Mouse (Mus musculus): ENCODE results near the gene Olfr480. TPM values are rescaled to one million over a fixed set of nuclear protein-coding genes. Genes with fewer than 3 reads are reported as not detected.

Olfr480 gene
- polyA plus RNA-seq (2012; rRNA removed), result not detected in 2 replicates

GRCm38 (mm10) chr7:108067246-108067645 is at the start of gene Olfr480:
Olfr480 (minus strand) TSS chr7:108067346.

GRCm38 (mm10) chr7:108100549-108100948 is 33.4 kb upstream of the Olfr480 start, which contains the start of gene Olfr483:
Olfr483 (plus strand) TSS chr7:108100849.

GRCm38 (mm10) chr7:108097486-108097885 is 30.3 kb upstream of the Olfr480 start, which contains the start of gene Olfr482:
Olfr482 (minus strand) TSS chr7:108097586.

GRCm38 (mm10) chr7:108079555-108079954 is 12.4 kb upstream of the Olfr480 start, which contains the start of gene Olfr481:
Olfr481 (plus strand) TSS chr7:108079855.

GRCm38 (mm10) chr7:108050393-108050792 is 16.8 kb downstream of the Olfr480 start, which contains the start of gene Olfr479:
Olfr479 (plus strand) TSS chr7:108050693.

GRCm38 (mm10) chr7:108033889-108034288 is 33.3 kb downstream of the Olfr480 start, which contains the start of gene Olfr478:
Olfr478 (minus strand) TSS chr7:108033989.

Other genes with a start within 250 kb of the Olfr480 start
- gene Olfr469, start 241.8 kb downstream of the Olfr480 start, polyA plus RNA-seq (2012; rRNA removed), result not detected in 2 replicates
- not detected in 2 replicates for gene Olfr470, start 219.9 kb downstream of the Olfr480 start, polyA plus RNA-seq (2012; rRNA removed)
- not detected in 2 replicates for gene Olfr472, start 169.4 kb downstream of the Olfr480 start, polyA plus RNA-seq (2012; rRNA removed)
- gene Olfr473, start 136.9 kb downstream of the Olfr480 start, polyA plus RNA-seq (2012; rRNA removed), result not detected in 2 replicates
- gene Olfr474, start 112.7 kb downstream of the Olfr480 start, polyA plus RNA-seq (2012; rRNA removed), result not detected in 2 replicates
- not detected in 2 replicates for gene Olfr476, start 102.5 kb downstream of the Olfr480 start, polyA plus RNA-seq (2012; rRNA removed)
- gene Olfr477, start 80.7 kb downstream of the Olfr480 start, polyA plus RNA-seq (2012; rRNA removed), result not detected in 2 replicates
- not detected in 2 replicates for gene Olfr478, start 33.4 kb downstream of the Olfr480 start, polyA plus RNA-seq (2012; rRNA removed)
- not detected in 2 replicates for gene Olfr479, start 16.7 kb downstream of the Olfr480 start, polyA plus RNA-seq (2012; rRNA removed)
- not detected in 2 replicates for gene Olfr481, start 12.5 kb upstream of the Olfr480 start, polyA plus RNA-seq (2012; rRNA removed)
- 0.01 TPM in 1 of 2 replicates, not detected in the other for gene Olfr482, start 30.2 kb upstream of the Olfr480 start, polyA plus RNA-seq (2012; rRNA removed)
- not detected in 2 replicates for gene Olfr483, start 33.5 kb upstream of the Olfr480 start, polyA plus RNA-seq (2012; rRNA removed)
- not detected in 2 replicates for gene Olfr484, start 60.1 kb upstream of the Olfr480 start, polyA plus RNA-seq (2012; rRNA removed)
- gene Olfr485, start 92.5 kb upstream of the Olfr480 start, polyA plus RNA-seq (2012; rRNA removed), result not detected in 2 replicates
- not detected in 2 replicates for gene Olfr486, start 105.4 kb upstream of the Olfr480 start, polyA plus RNA-seq (2012; rRNA removed)
- gene Olfr487, start 147.3 kb upstream of the Olfr480 start, polyA plus RNA-seq (2012; rRNA removed), result not detected in 2 replicates
- gene Olfr488, start 191.0 kb upstream of the Olfr480 start, polyA plus RNA-seq (2012; rRNA removed), result not detected in 2 replicates
- gene Olfr490, start 221.6 kb upstream of the Olfr480 start, polyA plus RNA-seq (2012; rRNA removed), result not detected in 2 replicates
- gene Olfr491, start 246.1 kb upstream of the Olfr480 start, polyA plus RNA-seq (2012; rRNA removed), result not detected in 2 replicates

All from liver, embryonic 18 days (tissue).